Mouse (Mus musculus) heart, postnatal 0 days (tissue): ENCODE results near the gene Flvcr1. TPM values are rescaled to one million over a fixed set of nuclear protein-coding genes. Genes with fewer than 3 reads are reported as not detected.

Source experiments
- ATAC-seq: fragments of 200-750 bp; cut with Nextera tagmentation; 2 replicates; pipeline ENCODE4 v1.8.0; 2017; ENCODE audit warnings: low read depth, moderate number of reproducible peaks, moderate library complexity; ENCODE audit not compliant: insufficient read depth
- DNase-seq: peaks from one replicate; pipeline ENCODE4 v3.0.0-alpha.2; 2016; ENCODE audit warnings: low spot score
- H3K27ac ChIP-seq: fragments of 300-500 bp; sonication (generic); 2 replicates; pipeline ENCODE4 v1.5.1; 2014; ENCODE audit warnings: low read depth, mild to moderate bottlenecking
- H3K27me3 ChIP-seq: fragments of 300-500 bp; sonication (generic); 2 replicates; pipeline ENCODE4 v1.6.1; 2014; ENCODE audit warnings: low read length, mixed read lengths; ENCODE audit not compliant: control insufficient read depth, insufficient read depth
- H3K36me3 ChIP-seq: fragments of 300-500 bp; sonication (generic); replicated peaks from 2 replicates; pipeline ENCODE4 v1.6.1; 2014; ENCODE audit warnings: low read length, mixed read lengths; ENCODE audit not compliant: control insufficient read depth, insufficient read depth
- H3K4me1 ChIP-seq: fragments of 300-500 bp; sonication (generic); 2 replicates; pipeline ENCODE4 v1.6.1; 2014; ENCODE audit warnings: antibody characterized with exemption; ENCODE audit not compliant: control insufficient read depth, insufficient read depth
- H3K4me2 ChIP-seq: fragments of 300-500 bp; sonication (generic); 2 replicates; pipeline ENCODE4 v1.6.1; 2014; ENCODE audit warnings: low read depth, mild to moderate bottlenecking, low read length, moderate library complexity
- H3K4me3 ChIP-seq: fragments of 300-500 bp; sonication (generic); 2 replicates; pipeline ENCODE4 v1.5.1; 2014; ENCODE audit warnings: low read depth, low read length
- H3K9ac ChIP-seq: fragments of 300-500 bp; sonication (generic); replicated peaks from 2 replicates; pipeline ENCODE4 v1.6.1; 2014; ENCODE audit warnings: low read depth, low read length, mixed read lengths
- H3K9me3 ChIP-seq: fragments of 300-500 bp; sonication (generic); replicated peaks from 2 replicates; pipeline ENCODE4 v1.6.1; 2016; ENCODE audit warnings: low read length; ENCODE audit not compliant: control insufficient read depth
- CTCF ChIP-seq: IDR thresholded peaks from 2 replicates; pipeline ENCODE4 v1.5.1; 2016; ENCODE audit warnings: antibody characterized with exemption, control low read depth, low read depth
- EP300 ChIP-seq: IDR thresholded peaks from 2 replicates; pipeline ENCODE4 v1.6.1; 2016; ENCODE audit warnings: antibody characterized with exemption, low read depth
- WGBS: fragments of 180-500 bp; shearing (Covaris S2); extraction: QIAGEN DNeasy Blood & Tissue Kit; methylation state at CpG from one replicate; pipeline ENCODE4 v1.1.7; 2014; 5-methylcytosine and 5-hydroxymethylcytosine counted together
- polyA plus RNA-seq: library from polyadenylated mRNA; unstranded; fragments of >200 nt; fragmentation: Nextera tagmentation; extraction: Ambion mirVana; gene quantifications from 2 replicates; pipeline ENCODE4 v1.2.1, GENCODE M21; 2015
- total RNA-seq: library from RNA; depleted of rRNA; stranded (reverse); fragments of >200 nt; gene quantifications from 2 replicates; pipeline ENCODE4 v1.2.3, GENCODE M21; 2014; ENCODE audit warnings: low replicate concordance

The Flvcr1 gene
- total and polyA plus RNA-seq, 2 experiments from 2014 or later: 2.4 to 5.2 TPM

DNA sequence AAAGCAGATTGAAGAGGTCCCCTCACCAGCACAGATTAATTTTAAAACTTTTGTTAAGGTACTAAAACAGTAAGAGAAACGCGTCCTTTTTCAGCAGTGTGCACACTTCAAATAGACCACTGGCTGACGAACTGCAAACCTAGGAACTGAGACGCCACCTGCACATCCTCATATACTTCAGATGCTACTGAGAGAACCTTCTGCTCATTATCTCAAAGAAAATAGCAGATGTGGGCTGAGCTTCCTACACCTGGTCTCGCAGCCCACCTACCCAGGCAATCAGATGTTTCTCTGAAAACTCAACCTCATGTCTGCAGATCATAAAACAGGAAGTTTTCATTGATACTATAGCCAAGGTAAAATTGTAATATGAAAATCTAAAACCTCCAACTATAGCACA, 6.2 kb downstream of the Flvcr1 start:
- WGBS: 88% methylated on average over 5 of the region's 5 CpGs
- Histone ChIP-seq H3K9me3 (no peaks in the 10 kb centered on the region), H3K4me1 (0 out of 2 replicates have a peak, but pooled peaks cover 6% of the 10 kb centered on the region), H3K9ac (no peak overlapping the region), H3K27me3 (no peaks in the 10 kb centered on the region), H3K27ac (no peak overlapping the region), H3K4me3 (no peak overlapping the region), H3K4me2 (no peak overlapping the region), H3K36me3 (peaks cover 25% of the 10 kb centered on the region)
- ATAC-seq (no peak), DNase-seq (no peak)
- TF ChIP-seq CTCF (no peak), EP300 (no peak)

DNA sequence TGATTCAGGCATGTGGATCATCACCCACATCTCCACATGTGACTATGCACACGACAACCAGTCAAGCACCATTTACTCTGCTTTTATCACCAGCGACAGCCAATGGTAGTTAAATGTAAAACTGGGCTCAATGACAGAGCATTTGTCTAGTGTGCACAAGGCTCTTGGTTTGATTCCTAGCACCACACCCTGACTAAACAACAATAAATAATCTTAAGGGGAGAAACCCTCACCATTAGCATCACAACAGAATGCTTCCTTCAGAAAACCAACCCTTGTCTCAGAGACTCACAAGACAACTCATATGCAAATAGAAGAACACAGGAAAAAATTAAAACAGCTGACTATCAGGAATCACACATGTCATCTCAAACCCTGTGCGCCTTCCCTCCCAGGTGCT, 11.7 kb downstream of the Flvcr1 start:
- DNase-seq: no peak
- TF ChIP-seq CTCF (no peak), EP300 (no peak)
- ATAC-seq: no peak

DNA sequence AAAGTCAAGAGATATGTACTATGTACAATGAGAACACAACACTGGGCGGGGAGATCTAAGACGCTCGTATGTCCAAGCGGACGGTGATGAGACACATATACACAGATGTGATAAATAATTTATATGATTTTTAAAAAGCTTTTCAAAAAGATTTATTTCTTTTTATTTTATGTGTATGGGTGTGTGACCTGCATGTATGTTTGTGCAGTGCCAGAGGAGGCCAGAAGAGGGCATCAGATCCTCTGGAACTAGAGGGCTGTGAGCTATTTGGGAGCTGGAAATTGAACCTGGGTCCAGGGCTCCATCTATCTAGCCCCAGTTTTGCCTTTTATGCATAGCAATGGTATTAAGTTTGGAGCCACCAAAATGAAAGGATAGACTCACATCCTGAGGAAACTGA, 17.3 kb downstream of the Flvcr1 start:
- ATAC-seq (no peak), DNase-seq (no peak)
- no peaks in the 10 kb centered on the region for H3K9me3 ChIP-seq
- H3K4me2 ChIP-seq: no peak overlapping the region
- H3K36me3 ChIP-seq: peaks cover 63% of the 10 kb centered on the region
- TF ChIP-seq CTCF (peak; percentile 24; the same call in 1 of the 2 replicates), EP300 (no peak)
- WGBS: 96% methylated on average over 5 of the region's 5 CpGs
- H3K27ac ChIP-seq: no peak overlapping the region
- no peaks in the 10 kb centered on the region for H3K4me1 ChIP-seq
- no peak overlapping the region for H3K4me3 ChIP-seq
- H3K27me3 ChIP-seq: no peaks in the 10 kb centered on the region
- H3K9ac ChIP-seq: no peak overlapping the region

More for the DNA sequence above, 11.7 kb downstream of the Flvcr1 start:
- H3K9me3 ChIP-seq: no peaks in the 10 kb centered on the region
- no peak overlapping the region for H3K4me3 ChIP-seq
- peaks cover 45% of the 10 kb centered on the region for H3K36me3 ChIP-seq
- 93% methylated on average over 3 of the region's 3 CpGs for WGBS
- H3K4me1 ChIP-seq: no peaks in the 10 kb centered on the region
- H3K27ac ChIP-seq: no peak overlapping the region
- H3K9ac ChIP-seq: no peak overlapping the region
- H3K27me3 ChIP-seq: no peaks in the 10 kb centered on the region
- no peak overlapping the region for H3K4me2 ChIP-seq

DNA sequence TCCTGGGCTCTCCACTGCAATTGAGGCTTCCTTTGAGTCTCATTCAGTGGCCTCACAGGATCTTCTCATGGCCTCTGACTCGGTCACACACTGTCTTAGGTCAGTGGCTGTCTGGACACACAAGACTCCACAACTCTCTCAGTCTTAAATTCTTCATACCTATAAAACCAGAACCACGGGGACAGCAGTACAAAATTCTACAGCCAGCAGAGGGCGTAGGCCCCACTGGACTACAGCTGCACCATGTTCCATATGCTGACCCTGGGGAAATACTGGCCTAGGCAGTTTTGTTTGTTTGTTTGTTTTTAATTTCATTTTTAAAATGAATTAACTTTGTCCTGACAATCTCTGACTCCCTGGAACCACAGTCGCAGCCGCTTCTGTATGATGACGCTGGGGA, 23.8 kb downstream of the Flvcr1 start:
- Histone ChIP-seq H3K27ac (no peak overlapping the region), H3K36me3 (peaks cover 16% of the 10 kb centered on the region), H3K9ac (no peak overlapping the region), H3K4me3 (no peak overlapping the region), H3K9me3 (peaks cover 8% of the 10 kb centered on the region), H3K4me2 (no peak overlapping the region), H3K27me3 (no peaks in the 10 kb centered on the region), H3K4me1 (no peaks in the 10 kb centered on the region)
- DNase-seq (no peak), ATAC-seq (no peak)
- 66% methylated on average over 6 of the region's 6 CpGs for WGBS
- TF ChIP-seq CTCF: peak; percentile 45
- no peak for TF ChIP-seq EP300

DNA sequence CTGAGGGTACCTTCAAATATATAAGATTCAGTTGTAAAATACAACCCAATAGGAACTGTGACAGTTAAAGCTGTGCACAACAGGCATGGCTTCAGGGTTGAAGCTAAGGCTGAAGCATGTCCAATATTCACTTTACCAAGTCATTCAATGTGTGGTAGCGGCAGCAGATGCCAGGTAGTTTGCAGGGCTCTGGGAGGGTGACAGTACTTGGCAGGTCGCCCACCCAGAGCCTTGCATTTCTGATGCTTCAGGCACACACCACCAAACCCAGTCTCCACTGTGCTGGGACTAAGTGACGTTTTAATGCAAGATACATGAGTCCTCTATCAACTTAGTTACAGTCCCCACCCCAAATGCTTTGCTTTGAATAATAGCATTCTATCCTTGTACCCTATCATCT, 25.3 kb downstream of the Flvcr1 start:
- Histone ChIP-seq H3K4me3 (no peak overlapping the region), H3K9me3 (peaks cover 8% of the 10 kb centered on the region), H3K27me3 (no peaks in the 10 kb centered on the region), H3K36me3 (peaks cover 12% of the 10 kb centered on the region; the same call in 1 of the 2 replicates), H3K4me1 (peaks cover 1% of the 10 kb centered on the region; the same call in 1 of the 2 replicates), H3K9ac (no peak overlapping the region), H3K4me2 (no peak overlapping the region), H3K27ac (no peak overlapping the region)
- no peak for TF ChIP-seq EP300
- TF ChIP-seq CTCF: no peak
- no peak for ATAC-seq
- WGBS: 39% methylated on average over 3 of the region's 3 CpGs
- no peak for DNase-seq

DNA sequence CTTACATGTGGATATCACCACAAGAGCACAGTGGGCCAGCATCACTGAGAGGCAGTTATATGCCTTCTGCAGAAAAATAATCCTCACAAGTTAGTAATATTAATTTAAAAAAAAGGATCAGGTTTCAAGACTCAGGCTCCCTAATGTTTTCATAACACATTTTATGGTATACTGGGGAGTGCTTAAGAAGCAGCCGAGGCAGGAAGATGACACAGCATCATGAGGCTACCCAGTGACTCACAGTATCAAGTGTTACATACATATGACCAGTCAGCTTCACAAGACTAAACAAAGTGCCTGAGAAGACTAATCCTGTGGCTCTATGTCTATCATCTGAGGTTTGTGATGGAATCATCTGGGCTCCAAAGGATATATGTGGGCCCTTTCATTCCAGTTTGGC, 27.9 kb downstream of the Flvcr1 start:
- H3K4me2 ChIP-seq: no peak overlapping the region
- WGBS: 79% methylated on average over 1 of the region's 1 CpGs
- no peak overlapping the region for H3K27ac ChIP-seq
- no peak overlapping the region for H3K9ac ChIP-seq
- DNase-seq (no peak), ATAC-seq (no peak)
- peaks cover 8% of the 10 kb centered on the region for H3K9me3 ChIP-seq
- H3K36me3 ChIP-seq: no peaks in the 10 kb centered on the region
- H3K27me3 ChIP-seq: no peaks in the 10 kb centered on the region
- no peak overlapping the region for H3K4me3 ChIP-seq
- no peak for TF ChIP-seq EP300
- no peak for TF ChIP-seq CTCF
- peaks cover 7% of the 10 kb centered on the region; the same call in 1 of the 2 replicates for H3K4me1 ChIP-seq
